Mouse (Mus musculus): ENCODE measurements around the gene Rbbp9.
"Not testable (repeated sequence)": the region's sequence is repeated elsewhere in the genome, so short reads cannot be mapped to it uniquely, and the experiment has no call there.

The Rbbp9 gene

GRCm38 (mm10) chr2:144550529-144550928 lies at the start of gene Rbbp9:
Gene Rbbp9, minus strand, starts transcription at chr2:144550869.
- DNase-seq (ENCODE audit: low read depth, low spot score): peak; percentile 55

GRCm38 (mm10) chr2:144599831-144600687 lies 49.4 kb upstream of the Rbbp9 start, which contains the start of gene Dtd1:
Gene Dtd1, plus strand, starts transcription at chr2:144599897.
- peak; percentile 67 for DNase-seq (ENCODE audit: low read depth, low spot score)

GRCm38 (mm10) chr2:144598006-144598405 lies 47.3 kb upstream of the Rbbp9 start:
- DNase-seq (ENCODE audit: low read depth, low spot score): no peak

GRCm38 (mm10) chr2:144593951-144594651 lies 43.4 kb upstream of the Rbbp9 start, which contains the start of gene Smim26:
Gene Smim26, plus strand, starts transcription at chr2:144594054.
- DNase-seq (ENCODE audit: low read depth, low spot score): peak; percentile 69

GRCm38 (mm10) chr2:144593036-144593435 lies 42.4 kb upstream of the Rbbp9 start:
- DNase-seq (ENCODE audit: low read depth, low spot score): not testable (repeated sequence)

- DNase-seq (ENCODE audit: low read depth, low spot score): no peak
Observed at GRCm38 (mm10) chr2:144588723-144589122, 38.1 kb upstream of the Rbbp9 start.

GRCm38 (mm10) chr2:144555820-144556552 lies 5.3 kb upstream of the Rbbp9 start, which contains the start of gene Sec23b:
Gene Sec23b, plus strand, starts transcription at chr2:144556229.
- peak; percentile 96 for DNase-seq (ENCODE audit: low read depth, low spot score)

- DNase-seq (ENCODE audit: low read depth, low spot score): no peak
Observed at GRCm38 (mm10) chr2:144555286-144555819, 4.7 kb upstream of the Rbbp9 start.

GRCm38 (mm10) chr2:144553905-144554304 lies 3.2 kb upstream of the Rbbp9 start:
- no peak for DNase-seq (ENCODE audit: low read depth, low spot score)

GRCm38 (mm10) chr2:144547559-144547958 lies 3.1 kb downstream of the Rbbp9 start:
- no peak for DNase-seq (ENCODE audit: low read depth, low spot score)

GRCm38 (mm10) chr2:144545481-144545880 lies 5.2 kb downstream of the Rbbp9 start:
- DNase-seq (ENCODE audit: low read depth, low spot score): no peak

- no peak for DNase-seq (ENCODE audit: low read depth, low spot score)
Observed at GRCm38 (mm10) chr2:144545061-144545460, 5.6 kb downstream of the Rbbp9 start.

- no peak for DNase-seq (ENCODE audit: low read depth, low spot score)
Observed at GRCm38 (mm10) chr2:144544630-144545029, 6.0 kb downstream of the Rbbp9 start.

- DNase-seq (ENCODE audit: low read depth, low spot score): no peak
Observed at GRCm38 (mm10) chr2:144543670-144544069, 7.0 kb downstream of the Rbbp9 start.

- no peak for DNase-seq (ENCODE audit: low read depth, low spot score)
Observed at GRCm38 (mm10) chr2:144541246-144541645, 9.4 kb downstream of the Rbbp9 start.

GRCm38 (mm10) chr2:144537123-144537522 lies 13.5 kb downstream of the Rbbp9 start:
- no peak for DNase-seq (ENCODE audit: low read depth, low spot score)

GRCm38 (mm10) chr2:144527821-144528174 lies 22.9 kb downstream of the Rbbp9 start:
- DNase-seq (ENCODE audit: low read depth, low spot score): no peak

GRCm38 (mm10) chr2:144526981-144527820 lies 23.5 kb downstream of the Rbbp9 start, which contains the start of the genes Dzank1 and Polr3f:
Gene Dzank1, minus strand, starts transcription at chr2:144527414.
Gene Polr3f, plus strand, starts transcription at chr2:144527718.
- peak; percentile 89 for DNase-seq (ENCODE audit: low read depth, low spot score)

- no peak for DNase-seq (ENCODE audit: low read depth, low spot score)
Observed at GRCm38 (mm10) chr2:144525856-144526255, 24.8 kb downstream of the Rbbp9 start.

- peak; percentile 85 for DNase-seq (ENCODE audit: low read depth, low spot score)
Observed at GRCm38 (mm10) chr2:144519772-144520171, 30.9 kb downstream of the Rbbp9 start.

Data from retina, postnatal 7 days (tissue).